Mouse (Mus musculus) heart, postnatal 0 days (tissue): ENCODE results near the gene Cebpb. TPM values are rescaled to one million over a fixed set of nuclear protein-coding genes. Genes with fewer than 3 reads are reported as not detected.
A peak's percentile ranks its signal among the peaks of the same experiment; 100 is the strongest.

Experiments
- ATAC-seq: fragments of 200-750 bp; cut with Nextera tagmentation; 2 replicates; pipeline ENCODE4 v1.8.0; 2017; ENCODE audit warnings: low read depth, moderate number of reproducible peaks, moderate library complexity; ENCODE audit not compliant: insufficient read depth
- DNase-seq: peaks from one replicate; pipeline ENCODE4 v3.0.0-alpha.2; 2016; ENCODE audit warnings: low spot score
- H3K27ac ChIP-seq: fragments of 300-500 bp; sonication (generic); 2 replicates; pipeline ENCODE4 v1.5.1; 2014; ENCODE audit warnings: low read depth, mild to moderate bottlenecking
- H3K27me3 ChIP-seq: fragments of 300-500 bp; sonication (generic); 2 replicates; pipeline ENCODE4 v1.6.1; 2014; ENCODE audit warnings: low read length, mixed read lengths; ENCODE audit not compliant: control insufficient read depth, insufficient read depth
- H3K36me3 ChIP-seq: fragments of 300-500 bp; sonication (generic); replicated peaks from 2 replicates; pipeline ENCODE4 v1.6.1; 2014; ENCODE audit warnings: low read length, mixed read lengths; ENCODE audit not compliant: control insufficient read depth, insufficient read depth
- H3K4me1 ChIP-seq: fragments of 300-500 bp; sonication (generic); 2 replicates; pipeline ENCODE4 v1.6.1; 2014; ENCODE audit warnings: antibody characterized with exemption; ENCODE audit not compliant: control insufficient read depth, insufficient read depth
- H3K4me2 ChIP-seq: fragments of 300-500 bp; sonication (generic); 2 replicates; pipeline ENCODE4 v1.6.1; 2014; ENCODE audit warnings: low read depth, mild to moderate bottlenecking, low read length, moderate library complexity
- H3K4me3 ChIP-seq: fragments of 300-500 bp; sonication (generic); 2 replicates; pipeline ENCODE4 v1.5.1; 2014; ENCODE audit warnings: low read depth, low read length
- H3K9ac ChIP-seq: fragments of 300-500 bp; sonication (generic); replicated peaks from 2 replicates; pipeline ENCODE4 v1.6.1; 2014; ENCODE audit warnings: low read depth, low read length, mixed read lengths
- H3K9me3 ChIP-seq: fragments of 300-500 bp; sonication (generic); replicated peaks from 2 replicates; pipeline ENCODE4 v1.6.1; 2016; ENCODE audit warnings: low read length; ENCODE audit not compliant: control insufficient read depth
- CTCF ChIP-seq: IDR thresholded peaks from 2 replicates; pipeline ENCODE4 v1.5.1; 2016; ENCODE audit warnings: antibody characterized with exemption, control low read depth, low read depth
- EP300 ChIP-seq: IDR thresholded peaks from 2 replicates; pipeline ENCODE4 v1.6.1; 2016; ENCODE audit warnings: antibody characterized with exemption, low read depth
- WGBS: fragments of 180-500 bp; shearing (Covaris S2); extraction: QIAGEN DNeasy Blood & Tissue Kit; methylation state at CpG from one replicate; pipeline ENCODE4 v1.1.7; 2014; 5-methylcytosine and 5-hydroxymethylcytosine counted together
- polyA plus RNA-seq: library from polyadenylated mRNA; unstranded; fragments of >200 nt; fragmentation: Nextera tagmentation; extraction: Ambion mirVana; gene quantifications from 2 replicates; pipeline ENCODE4 v1.2.1, GENCODE M21; 2015
- total RNA-seq: library from RNA; depleted of rRNA; stranded (reverse); fragments of >200 nt; gene quantifications from 2 replicates; pipeline ENCODE4 v1.2.3, GENCODE M21; 2014; ENCODE audit warnings: low replicate concordance

Cebpb gene
- total and polyA plus RNA-seq, 2 experiments from 2014 or later = 4.9 to 50.8 TPM

GRCm38 (mm10) chr2:167690219-167690961, 1.7 kb downstream of the Cebpb start:
- 0 out of 2 replicates have a peak overlapping the region, but pooled peaks have one; percentile 18 for H3K27ac ChIP-seq
- H3K9me3 ChIP-seq = no peaks in the 10 kb centered on the region
- H3K27me3 ChIP-seq = no peaks in the 10 kb centered on the region
- DNase-seq = no peak
- no peak for TF ChIP-seq CTCF
- no peak for TF ChIP-seq EP300
- ATAC-seq = no peak
- 52% methylated on average over 15 of the region's 15 CpGs for WGBS
- H3K4me1 ChIP-seq = peaks cover 12% of the 10 kb centered on the region; the same call in 1 of the 2 replicates
- peak overlapping the region; percentile 95 for H3K4me2 ChIP-seq
- H3K36me3 ChIP-seq = no peaks in the 10 kb centered on the region
- H3K4me3 ChIP-seq = peak overlapping the region; percentile 73
- peak overlapping the region; percentile 86 for H3K9ac ChIP-seq

- H3K27ac ChIP-seq = 0 out of 2 replicates have a peak overlapping the region, but pooled peaks have one; percentile 18
- H3K4me2 ChIP-seq = peak overlapping the region; percentile 95
- no peak for TF ChIP-seq EP300
- TF ChIP-seq CTCF = no peak
- no peaks in the 10 kb centered on the region for H3K9me3 ChIP-seq
- DNase-seq (no peak), ATAC-seq (no peak)
- H3K27me3 ChIP-seq = no peaks in the 10 kb centered on the region
- H3K9ac ChIP-seq = peak overlapping the region; percentile 86
- peak overlapping the region; percentile 73 for H3K4me3 ChIP-seq
- 68% methylated on average over 12 of the region's 12 CpGs for WGBS
- no peaks in the 10 kb centered on the region for H3K36me3 ChIP-seq
- H3K4me1 ChIP-seq = peaks cover 12% of the 10 kb centered on the region; the same call in 1 of the 2 replicates
Measured at GRCm38 (mm10) chr2:167690962-167691311, 2.2 kb downstream of the Cebpb start.

- no peak for DNase-seq
- peak overlapping the region; percentile 95 for H3K4me2 ChIP-seq
- 81% methylated on average over 6 of the region's 6 CpGs for WGBS
- H3K4me1 ChIP-seq = peaks cover 16% of the 10 kb centered on the region; the same call in 1 of the 2 replicates
- TF ChIP-seq CTCF (no peak), EP300 (no peak)
- H3K9me3 ChIP-seq = no peaks in the 10 kb centered on the region
- H3K9ac ChIP-seq = peak overlapping the region; percentile 86; the same call in 1 of the 2 replicates
- no peaks in the 10 kb centered on the region for H3K27me3 ChIP-seq
- no peaks in the 10 kb centered on the region for H3K36me3 ChIP-seq
- 0 out of 2 replicates have a peak overlapping the region, but pooled peaks have one; percentile 18 for H3K27ac ChIP-seq
- peak overlapping the region; percentile 73 for H3K4me3 ChIP-seq
- no peak for ATAC-seq
Measured at GRCm38 (mm10) chr2:167691410-167691809, 2.7 kb downstream of the Cebpb start.

GRCm38 (mm10) chr2:167691871-167692661, 3.4 kb downstream of the Cebpb start:
- Histone ChIP-seq H3K27me3 (no peaks in the 10 kb centered on the region), H3K4me3 (no peak overlapping the region), H3K4me1 (peaks cover 17% of the 10 kb centered on the region; the same call in 1 of the 2 replicates), H3K9me3 (no peaks in the 10 kb centered on the region), H3K36me3 (no peaks in the 10 kb centered on the region), H3K4me2 (peak overlapping the region; percentile 95; the same call in 1 of the 2 replicates), H3K27ac (no peak overlapping the region), H3K9ac (no peak overlapping the region)
- no peak for DNase-seq
- ATAC-seq = no peak
- 90% methylated on average over 14 of the region's 14 CpGs for WGBS
- no peak for TF ChIP-seq EP300
- TF ChIP-seq CTCF = no peak

GRCm38 (mm10) chr2:167692831-167693230, 4.1 kb downstream of the Cebpb start:
- WGBS = 67% methylated on average over 3 of the region's 3 CpGs
- no peaks in the 10 kb centered on the region for H3K9me3 ChIP-seq
- H3K9ac ChIP-seq = no peak overlapping the region
- no peaks in the 10 kb centered on the region for H3K36me3 ChIP-seq
- no peak for TF ChIP-seq EP300
- no peak for TF ChIP-seq CTCF
- H3K4me2 ChIP-seq = no peak overlapping the region
- H3K27ac ChIP-seq = no peak overlapping the region
- DNase-seq = no peak
- no peak overlapping the region for H3K4me3 ChIP-seq
- no peak for ATAC-seq
- H3K4me1 ChIP-seq = peaks cover 22% of the 10 kb centered on the region
- H3K27me3 ChIP-seq = no peaks in the 10 kb centered on the region
